Mouse (Mus musculus) testis, adult 2 months (tissue): ENCODE data around the gene Ier2. TPM values are rescaled to one million over a fixed set of nuclear protein-coding genes. Genes with fewer than 3 reads are reported as not detected.

Experiments used
- H3K27ac ChIP-seq: fragments of 200-500 bp; 2 replicates; pipeline ENCODE4 v1.5.1; 2012; ENCODE audit warnings: low read depth, low read length; ENCODE audit not compliant: control insufficient read depth, insufficient read depth
- H3K27me3 ChIP-seq: fragments of 200-500 bp; 2 replicates; pipeline ENCODE4 v1.6.1; 2012; ENCODE audit warnings: mild to moderate bottlenecking, low read length, moderate library complexity; ENCODE audit not compliant: control insufficient read depth, insufficient read depth
- H3K36me3 ChIP-seq: fragments of 200-500 bp; 2 replicates; pipeline ENCODE4 v1.6.1; 2012; ENCODE audit warnings: mild to moderate bottlenecking, low read length; ENCODE audit not compliant: control insufficient read depth, insufficient read depth
- H3K4me1 ChIP-seq: fragments of 200-500 bp; 2 replicates; pipeline ENCODE4 v1.6.1; 2012; ENCODE audit warnings: low read length; ENCODE audit not compliant: control insufficient read depth, insufficient read depth
- H3K4me3 ChIP-seq: fragments of 200-500 bp; 2 replicates; pipeline ENCODE4 v1.5.1; 2012; ENCODE audit warnings: low read depth, mild to moderate bottlenecking, low read length, moderate library complexity, mixed read lengths; ENCODE audit not compliant: control insufficient read depth
- CTCF ChIP-seq: fragments of 200-500 bp; IDR thresholded peaks from 2 replicates; pipeline ENCODE4 v1.5.1; 2012; ENCODE audit warnings: low read depth, mild to moderate bottlenecking, inconsistent platforms, low read length, moderate library complexity; ENCODE audit not compliant: control insufficient read depth, insufficient read depth, insufficient replicate concordance
- POLR2A ChIP-seq: fragments of 200-500 bp; IDR thresholded peaks from 2 replicates; pipeline ENCODE4 v1.6.1; 2012; ENCODE audit warnings: low read depth, mild to moderate bottlenecking, inconsistent platforms, low read length, moderate library complexity; ENCODE audit not compliant: control insufficient read depth
- polyA plus RNA-seq: library from polyadenylated mRNA; depleted of rRNA; stranded (reverse); fragments of >200 nt; gene quantifications from 2 replicates; pipeline ENCODE4 v1.2.3, GENCODE M21; 2012

The Ier2 gene
- polyA plus RNA-seq, 1 experiment, result 2.3 TPM

- Histone ChIP-seq H3K27me3 (no peaks in the 10 kb centered on the region; the same call in 1 of the 2 replicates), H3K27ac (no peak overlapping the region), H3K4me1 (peaks cover 31% of the 10 kb centered on the region), H3K36me3 (peaks cover 3% of the 10 kb centered on the region), H3K4me3 (no peak overlapping the region)
- TF ChIP-seq CTCF (no peak), POLR2A (no peak)
Observed at GRCm38 (mm10) chr8:84702963-84703465, 40.4 kb upstream of the Ier2 start.

DNA sequence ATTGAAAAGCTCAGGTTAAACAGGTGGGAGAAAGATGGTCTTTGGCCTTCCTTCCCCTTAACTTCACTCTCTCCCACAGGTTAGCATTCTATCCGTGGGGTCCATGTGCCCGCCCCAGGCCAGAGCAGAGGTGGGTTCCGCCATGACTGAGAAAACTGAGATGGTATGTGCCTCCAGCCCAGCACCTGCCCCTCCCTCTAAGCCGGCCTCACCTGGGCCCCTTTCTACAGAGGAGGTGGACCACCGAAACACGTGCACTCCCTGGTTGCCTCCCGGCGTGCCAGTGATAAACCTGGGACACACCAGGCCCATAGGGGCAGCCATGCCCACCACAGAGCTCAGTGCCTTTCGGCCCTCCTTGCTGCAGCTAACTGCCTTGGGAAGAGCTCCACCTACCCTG is 39.9 kb upstream of the Ier2 start:
- no peak for TF ChIP-seq POLR2A
- H3K27me3 ChIP-seq, result no peaks in the 10 kb centered on the region; the same call in 1 of the 2 replicates

GRCm38 (mm10) chr8:84700941-84701911 is 38.6 kb upstream of the Ier2 start, which contains the start of gene Lyl1:
TSS of gene Lyl1 (plus strand) at chr8:84701457.
- Histone ChIP-seq H3K27me3 (no peaks in the 10 kb centered on the region; the same call in 1 of the 2 replicates), H3K27ac (no peak within 1 kb of the TSS), H3K4me3 (peak within 1 kb of the TSS; percentile 4; the same call in 1 of the 2 replicates), H3K36me3 (peaks cover 4% of the 10 kb centered on the region), H3K4me1 (peaks cover 17% of the 10 kb centered on the region)
- no peak for TF ChIP-seq POLR2A
- TF ChIP-seq CTCF, result no peak

More for the DNA sequence above, 39.9 kb upstream of the Ier2 start:
- Histone ChIP-seq H3K4me1 (peaks cover 27% of the 10 kb centered on the region), H3K36me3 (peaks cover 3% of the 10 kb centered on the region), H3K4me3 (no peak overlapping the region), H3K27ac (no peak overlapping the region)

DNA sequence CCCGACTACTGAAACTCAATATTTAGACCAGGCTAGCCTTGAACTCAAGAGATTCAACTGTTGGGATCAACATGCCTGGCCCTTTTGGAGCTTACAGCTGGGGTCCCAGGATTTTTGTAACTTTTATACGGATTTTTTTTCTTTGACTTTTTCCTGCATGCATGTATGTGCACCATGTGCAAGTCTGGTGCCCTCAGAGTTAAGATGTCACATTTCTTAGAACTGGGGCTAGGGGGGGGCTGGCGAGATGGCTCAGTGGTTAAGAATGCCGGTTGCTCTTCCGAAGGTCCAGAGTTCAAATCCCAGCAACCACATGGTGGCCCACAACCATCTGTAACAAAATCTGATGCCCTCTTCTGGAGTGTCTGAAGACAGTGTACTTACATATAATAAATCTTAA is 37.9 kb upstream of the Ier2 start:
- H3K4me3 ChIP-seq, result no peak overlapping the region

DNA sequence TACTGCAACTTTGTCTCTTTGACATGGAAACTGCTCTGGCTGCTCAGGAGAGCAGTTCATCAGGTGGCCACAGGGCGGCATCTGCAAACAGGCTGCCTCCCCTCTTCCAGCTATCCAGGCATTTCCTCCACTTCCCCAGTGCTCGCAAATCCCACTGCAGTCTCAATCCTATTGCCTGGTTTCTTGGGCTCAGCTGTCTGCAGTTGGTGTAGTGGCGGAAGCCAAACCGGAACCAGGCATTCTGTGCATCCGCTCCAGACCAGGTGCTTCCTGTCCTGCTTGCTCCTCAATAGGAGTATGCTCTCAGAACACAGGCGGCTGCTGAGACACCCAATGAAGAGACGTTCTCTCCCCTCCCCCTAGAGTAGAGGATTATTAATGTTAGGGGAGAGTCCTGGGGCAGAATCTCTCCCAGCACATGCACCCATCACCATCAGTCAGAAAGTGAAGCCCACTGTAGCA is 37.2 kb upstream of the Ier2 start:
- Histone ChIP-seq H3K27ac (no peak overlapping the region), H3K36me3 (peaks cover 4% of the 10 kb centered on the region), H3K4me1 (peaks cover 11% of the 10 kb centered on the region), H3K4me3 (no peak overlapping the region), H3K27me3 (no peaks in the 10 kb centered on the region)
- peak; percentile 60; the same call in 1 of the 2 replicates for TF ChIP-seq CTCF
- no peak for TF ChIP-seq POLR2A

More for the DNA sequence above, 37.9 kb upstream of the Ier2 start:
- Histone ChIP-seq H3K36me3 (peaks cover 4% of the 10 kb centered on the region), H3K4me1 (peaks cover 16% of the 10 kb centered on the region), H3K27me3 (no peaks in the 10 kb centered on the region; the same call in 1 of the 2 replicates), H3K27ac (no peak overlapping the region)
- TF ChIP-seq CTCF (no peak), POLR2A (no peak)

- H3K4me3 ChIP-seq, result no peak overlapping the region
- no peaks in the 10 kb centered on the region for H3K27me3 ChIP-seq
- H3K4me1 ChIP-seq, result peaks cover 8% of the 10 kb centered on the region
- no peak for TF ChIP-seq CTCF
- 0 out of 2 replicates have a peak overlapping the region, but pooled peaks have one; percentile 29 for H3K27ac ChIP-seq
- H3K36me3 ChIP-seq, result peaks cover 6% of the 10 kb centered on the region
Observed at GRCm38 (mm10) chr8:84698929-84699401, 36.3 kb upstream of the Ier2 start.

GRCm38 (mm10) chr8:84698288-84698687 is 35.6 kb upstream of the Ier2 start:
- H3K4me1 ChIP-seq, result peaks cover 5% of the 10 kb centered on the region; the same call in 1 of the 2 replicates
- no peak overlapping the region for H3K4me3 ChIP-seq
- no peak overlapping the region for H3K27ac ChIP-seq
- no peaks in the 10 kb centered on the region for H3K27me3 ChIP-seq
- TF ChIP-seq CTCF, result no peak
- TF ChIP-seq POLR2A, result no peak
- H3K36me3 ChIP-seq, result peaks cover 9% of the 10 kb centered on the region
